Mouse (Mus musculus) MEL (cell line): Measurements from ENCODE around the gene Enc1. TPM values are rescaled to one million over a fixed set of nuclear protein-coding genes. Genes with fewer than 3 reads are reported as not detected.

Experiments
- DNase-seq: peaks from one replicate; pipeline ENCODE4 v3.0.0; 2011; ENCODE audit warnings: low read depth, low spot score
- H3K27ac ChIP-seq: 2 replicates; pipeline ENCODE4 v1.5.1; 2012; ENCODE audit warnings: low read depth, mild to moderate bottlenecking, control low read depth, low read length, moderate library complexity; ENCODE audit not compliant: control insufficient read depth
- H3K27me3 ChIP-seq, 2 experiments: fragments of 150-350 bp in 1 of 2; sonication (generic) in 1 of 2; 2 replicates each; pipeline ENCODE4 v1.6.1; 2012; ENCODE audit warnings: low read length in 2 of 2, mild to moderate bottlenecking in 2 of 2, improper control_type of control experiment in 1 of 2, moderate library complexity in 1 of 2; ENCODE audit not compliant: insufficient read depth in 2 of 2, control insufficient read depth in 1 of 2
- H3K36me3 ChIP-seq, 2 experiments: 2 replicates each; pipeline ENCODE4 v1.6.1; 2012 to 2014; ENCODE audit warnings: low read length in 2 of 2, improper control_type of control experiment in 1 of 2, inconsistent platforms in 1 of 2, mild to moderate bottlenecking in 1 of 2; ENCODE audit not compliant: insufficient read depth in 2 of 2, control insufficient read depth in 1 of 2
- H3K4me1 ChIP-seq, 2 experiments: fragments of 150-350 bp in 1 of 2; sonication (generic) in 1 of 2; 2 replicates each; pipeline ENCODE4 v1.6.1; 2012; ENCODE audit warnings: low read length in 2 of 2, improper control_type of control experiment in 1 of 2, mild to moderate bottlenecking in 1 of 2; ENCODE audit not compliant: insufficient read depth in 2 of 2, control insufficient read depth in 1 of 2
- H3K4me3 ChIP-seq, 2 experiments: fragments of 150-350 bp in 1 of 2; sonication (generic) in 1 of 2; 2 replicates each; pipeline ENCODE4 v1.5.1; 2012; ENCODE audit warnings: low read depth in 2 of 2, low read length in 2 of 2, mild to moderate bottlenecking in 2 of 2, moderate library complexity in 2 of 2, control low read depth in 1 of 2, improper control_type of control experiment in 1 of 2; ENCODE audit not compliant: control insufficient read depth in 1 of 2, insufficient read depth in 1 of 2
- H3K79me2 ChIP-seq: 2 replicates; pipeline ENCODE4 v1.6.1; 2012; ENCODE audit warnings: mild to moderate bottlenecking, low read length, moderate library complexity; ENCODE audit not compliant: control insufficient read depth, poor library complexity, insufficient read depth
- H3K9ac ChIP-seq: 2 replicates; pipeline ENCODE4 v1.6.1; 2012; ENCODE audit warnings: low read depth, mild to moderate bottlenecking, control low read depth, low read length, moderate library complexity; ENCODE audit not compliant: control insufficient read depth, poor library complexity, severe bottlenecking
- H3K9me3 ChIP-seq: fragments of 150-350 bp; sonication (generic); replicated peaks from 2 replicates; pipeline ENCODE4 v1.6.1; 2012; ENCODE audit warnings: mild to moderate bottlenecking, low read length, improper control_type of control experiment, moderate library complexity; ENCODE audit not compliant: insufficient read depth
- CHD1 ChIP-seq: IDR thresholded peaks from 2 replicates; pipeline ENCODE4 v1.6.1; 2012; ENCODE audit warnings: low read depth, mild to moderate bottlenecking, inconsistent platforms, low read length, improper control_type of control experiment
- CTCF ChIP-seq, 3 experiments: IDR thresholded peaks in 2 of 3; conservative IDR thresholded peaks in 1 of 3; 2 replicates each; pipeline ENCODE4 v1.5.1; 2011 to 2012; ENCODE audit warnings: low read length in 3 of 3, low read depth in 2 of 3, mild to moderate bottlenecking in 2 of 3, improper control_type of control experiment in 1 of 3, inconsistent platforms in 1 of 3, mixed read lengths in 1 of 3, moderate library complexity in 1 of 3; ENCODE audit not compliant: control insufficient read depth in 1 of 3, insufficient read depth in 1 of 3, poor library complexity in 1 of 3, severe bottlenecking in 1 of 3
- ELF1 ChIP-seq: IDR thresholded peaks from 2 replicates; pipeline ENCODE4 v1.6.1; 2014; ENCODE audit warnings: low read depth, mild to moderate bottlenecking, inconsistent platforms, low read length, improper control_type of control experiment, moderate library complexity
- GABPA ChIP-seq: IDR thresholded peaks from 2 replicates; pipeline ENCODE4 v1.6.1; 2012; ENCODE audit warnings: low read depth, mild to moderate bottlenecking, inconsistent platforms, low read length, improper control_type of control experiment, moderate library complexity
- GATA1 ChIP-seq: IDR thresholded peaks from 2 replicates; pipeline ENCODE4 v1.6.1; 2011; ENCODE audit warnings: low read depth, low read length, improper control_type of control experiment
- HCFC1 ChIP-seq: IDR thresholded peaks from 2 replicates; pipeline ENCODE4 v1.6.1; 2012; ENCODE audit warnings: low read depth, mild to moderate bottlenecking, inconsistent platforms, low read length, improper control_type of control experiment, moderate library complexity
- JUND ChIP-seq: IDR thresholded peaks from 2 replicates; pipeline ENCODE4 v1.6.1; 2011; ENCODE audit warnings: low read depth, mild to moderate bottlenecking, improper control_type of control experiment, low read length
- MAFK ChIP-seq: IDR thresholded peaks from 2 replicates; pipeline ENCODE4 v1.6.1; 2011; ENCODE audit warnings: low read depth, mild to moderate bottlenecking, low read length, improper control_type of control experiment, borderline replicate concordance
- MAX ChIP-seq: IDR thresholded peaks from 2 replicates; pipeline ENCODE4 v1.6.1; 2011; ENCODE audit warnings: low read length, improper control_type of control experiment
- MEF2A ChIP-seq: IDR thresholded peaks from 2 replicates; pipeline ENCODE4 v1.6.1; 2014; ENCODE audit warnings: low read depth, mild to moderate bottlenecking, inconsistent platforms, low read length, improper control_type of control experiment; ENCODE audit not compliant: poor library complexity, insufficient replicate concordance, severe bottlenecking; ENCODE audit errors: extremely low read depth
- MXI1 ChIP-seq: IDR thresholded peaks from 2 replicates; pipeline ENCODE4 v1.6.1; 2011; ENCODE audit warnings: mild to moderate bottlenecking, low read depth, low read length, improper control_type of control experiment
- MYC ChIP-seq: IDR thresholded peaks from 2 replicates; pipeline ENCODE4 v1.6.1; 2011; ENCODE audit warnings: low read depth, mild to moderate bottlenecking, low read length, improper control_type of control experiment, moderate library complexity
- NELFE ChIP-seq: IDR thresholded peaks from 2 replicates; pipeline ENCODE4 v1.6.1; 2011; ENCODE audit warnings: low read depth, low read length, improper control_type of control experiment
- NRF1 ChIP-seq: IDR thresholded peaks from 2 replicates; pipeline ENCODE4 v1.6.1; 2014; ENCODE audit warnings: low read depth, mild to moderate bottlenecking, inconsistent platforms, low read length, improper control_type of control experiment, moderate library complexity; ENCODE audit not compliant: poor library complexity, insufficient read depth, severe bottlenecking
- POLR2A ChIP-seq, 2 experiments: IDR thresholded peaks; 2 replicates each; pipeline ENCODE4 v1.6.1; 2011 to 2012; ENCODE audit warnings: low read length in 2 of 2, mild to moderate bottlenecking in 2 of 2, control low read depth in 1 of 2, improper control_type of control experiment in 1 of 2, low read depth in 1 of 2, moderate library complexity in 1 of 2; ENCODE audit not compliant: control insufficient read depth in 1 of 2, insufficient read depth in 1 of 2, poor library complexity in 1 of 2
- POLR2AphosphoS2 ChIP-seq: IDR thresholded peaks from 2 replicates; pipeline ENCODE4 v1.6.1; 2011; ENCODE audit warnings: low read length, improper control_type of control experiment
- POLR2AphosphoS5 ChIP-seq: IDR thresholded peaks from 2 replicates; pipeline ENCODE4 v1.6.1; 2012; ENCODE audit warnings: low read depth, borderline replicate concordance, mild to moderate bottlenecking, inconsistent platforms, low read length, moderate library complexity, mixed read lengths
- RAD21 ChIP-seq: IDR thresholded peaks from 2 replicates; pipeline ENCODE4 v1.6.1; 2011; ENCODE audit warnings: mild to moderate bottlenecking, low read depth, low read length, improper control_type of control experiment
- RCOR1 ChIP-seq: IDR thresholded peaks from 2 replicates; pipeline ENCODE4 v1.6.1; 2012; ENCODE audit warnings: low read depth, mild to moderate bottlenecking, inconsistent platforms, low read length, improper control_type of control experiment
- SIN3A ChIP-seq: IDR thresholded peaks from 2 replicates; pipeline ENCODE4 v1.6.1; 2012; ENCODE audit warnings: low read length, improper control_type of control experiment, inconsistent platforms
- SMC3 ChIP-seq: IDR thresholded peaks from 2 replicates; pipeline ENCODE4 v1.6.1; 2011; ENCODE audit warnings: low read depth, low read length, improper control_type of control experiment
- TAL1 ChIP-seq: IDR thresholded peaks from 2 replicates; pipeline ENCODE4 v1.6.1; 2012; ENCODE audit warnings: mild to moderate bottlenecking, inconsistent platforms, low read length, moderate library complexity, mixed read lengths
- TBP ChIP-seq: IDR thresholded peaks from 2 replicates; pipeline ENCODE4 v1.8.0; 2011; ENCODE audit warnings: low read depth, low read length, improper control_type of control experiment
- TCF12 ChIP-seq: IDR thresholded peaks from 2 replicates; pipeline ENCODE4 v1.6.1; 2014; ENCODE audit warnings: low read depth, mild to moderate bottlenecking, inconsistent platforms, low read length, improper control_type of control experiment, moderate library complexity
- USF1 ChIP-seq: IDR thresholded peaks from 2 replicates; pipeline ENCODE4 v1.6.1; 2014; ENCODE audit warnings: low read depth, mild to moderate bottlenecking, inconsistent platforms, low read length, improper control_type of control experiment, moderate library complexity
- USF2 ChIP-seq, 2 experiments: IDR thresholded peaks; 2 replicates each; pipeline ENCODE4 v1.6.1; 2011 to 2012; ENCODE audit warnings: improper control_type of control experiment in 2 of 2, low read length in 2 of 2, borderline replicate concordance in 1 of 2, inconsistent platforms in 1 of 2, low read depth in 1 of 2, mild to moderate bottlenecking in 1 of 2; ENCODE audit not compliant: insufficient read depth in 1 of 2
- ZMIZ1 ChIP-seq: IDR thresholded peaks from 2 replicates; pipeline ENCODE4 v1.6.1; 2012; ENCODE audit warnings: low read depth, mild to moderate bottlenecking, inconsistent platforms, low read length, improper control_type of control experiment, moderate library complexity
- polyA plus RNA-seq, 2 experiments: library from polyadenylated mRNA; stranded (reverse) in 1 of 2; unstranded in 1 of 2; fragments of >175 nt in 1 of 2; fragments of >200 nt in 1 of 2; gene quantifications; 2 replicates each; pipeline versions ENCODE4 v1.2.1 to v1.2.4; 2012; ENCODE audit warnings: low replicate concordance in 2 of 2, low read depth in 1 of 2; ENCODE audit not compliant: insufficient read length in 2 of 2, insufficient read depth in 1 of 2, missing spikeins in 1 of 2
- total RNA-seq: library from RNA; depleted of rRNA; stranded (reverse); fragments of 300-350 nt; gene quantifications from 2 replicates; pipeline ENCODE4 v1.2.3, GENCODE M21; 2012

The Enc1 gene
- total and polyA plus RNA-seq, 3 experiments: not detected

DNA sequence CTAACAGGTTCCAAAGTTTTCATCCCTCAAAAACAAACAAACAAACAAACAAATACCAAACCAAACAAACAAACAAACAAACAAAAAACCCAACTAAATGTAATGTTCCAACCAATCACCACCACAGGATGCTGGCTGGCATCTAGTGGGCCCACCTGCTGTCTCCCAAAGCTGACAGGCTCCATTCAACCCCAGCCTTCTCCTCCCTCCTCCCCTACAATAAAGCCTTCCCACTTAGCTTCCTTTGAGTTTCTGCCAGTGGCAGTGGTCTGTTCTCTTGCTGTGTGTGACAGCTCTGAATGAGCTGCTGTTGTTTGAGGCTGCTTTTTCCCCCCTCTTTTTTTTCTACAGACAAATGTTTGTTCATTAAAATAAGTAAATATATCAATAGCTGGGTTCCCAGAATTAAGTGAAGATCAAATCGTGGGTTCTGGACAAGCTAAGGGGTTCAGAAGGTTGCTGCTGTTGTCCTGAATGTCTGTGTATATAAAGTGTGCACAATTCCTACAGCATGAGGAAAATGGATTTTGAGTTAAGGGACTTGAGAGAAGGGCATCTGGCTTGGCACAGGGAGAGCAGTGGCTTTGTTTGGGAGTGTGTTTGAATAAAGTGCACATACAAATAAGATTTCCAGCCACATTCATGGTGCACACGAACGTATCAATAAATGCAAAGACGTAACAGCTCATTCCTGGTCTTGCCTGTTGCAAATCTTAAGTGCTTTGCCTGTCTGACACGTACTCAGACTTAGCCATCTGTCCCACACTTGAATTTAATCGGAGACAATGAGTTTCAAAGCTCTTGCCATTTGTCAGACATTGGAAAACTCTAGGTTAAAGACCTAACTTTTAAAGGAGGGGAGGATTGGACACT, 15.3 kb downstream of the Enc1 start:
- H3K4me3 ChIP-seq: no peak overlapping the region

DNA sequence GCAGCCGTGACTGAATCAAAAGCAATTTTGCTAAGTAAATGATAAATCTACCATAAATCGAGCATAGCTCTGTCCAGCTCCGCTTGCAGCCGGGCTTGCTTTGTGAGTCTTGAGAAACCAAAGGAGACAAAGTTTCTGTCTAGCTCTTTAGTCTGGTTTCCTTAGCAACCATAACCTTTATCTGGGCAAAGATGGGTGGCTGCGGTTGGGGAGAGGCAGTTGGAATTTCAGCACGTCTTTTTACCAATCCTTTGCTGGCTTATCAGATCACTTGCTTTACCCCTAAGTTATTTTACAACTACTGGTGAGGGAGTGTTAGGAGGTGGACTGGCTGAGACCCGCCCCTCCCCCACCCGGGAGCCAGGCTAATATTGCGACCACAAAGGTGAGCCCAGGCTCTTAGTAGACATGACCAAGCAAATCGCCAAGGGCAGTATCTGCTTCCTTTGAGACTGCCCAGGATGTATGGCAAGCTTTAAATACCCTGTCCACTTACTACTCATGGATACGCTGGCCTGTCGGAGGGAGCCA, 16.0 kb downstream of the Enc1 start:
- no peak overlapping the region for H3K4me3 ChIP-seq
- H3K36me3 ChIP-seq: no peaks in the 10 kb centered on the region
- H3K9ac ChIP-seq: no peak overlapping the region
- TF ChIP-seq ZMIZ1 (no peak), USF1 (no peak), MXI1 (no peak), GABPA (no peak), RAD21 (no peak), TAL1 (no peak), SIN3A (no peak), GATA1 (no peak), MAX (no peak), MEF2A (no peak), TBP (no peak), ELF1 (no peak), SMC3 (no peak), POLR2AphosphoS2 (no peak), MAFK (no peak), HCFC1 (no peak), NELFE (no peak), RCOR1 (no peak)
- TF ChIP-seq, all 39 proteins: peak for 0
- Histone ChIP-seq H3K9me3 (no peaks in the 10 kb centered on the region), H3K27me3 (no peaks in the 10 kb centered on the region), H3K4me1 (no peaks in the 10 kb centered on the region), H3K79me2 (no peaks in the 10 kb centered on the region), H3K27ac (no peak overlapping the region)
- DNase-seq: no peak

More for the DNA sequence above, 15.3 kb downstream of the Enc1 start:
- TF ChIP-seq POLR2A (IDR thresholded peaks at IDR 0.05; ENCODE audit: control insufficient read depth in 1 of 2, insufficient read depth in 1 of 2, low read depth in 1 of 2, low read length in 2 of 2, poor library complexity in 1 of 2) (no peak), NELFE (no peak), POLR2AphosphoS5 (no peak), CTCF (IDR thresholded peaks at IDR 0.05 in 2 of 3, conservative IDR thresholded peaks at IDR 0.05 in 1 of 3; ENCODE audit: control insufficient read depth in 1 of 3, insufficient read depth in 1 of 3, low read depth in 2 of 3, low read length in 3 of 3, poor library complexity in 1 of 3, severe bottlenecking in 1 of 3) (no peak), MYC (no peak), MXI1 (no peak), TCF12 (no peak), ELF1 (no peak), TBP (no peak), NRF1 (no peak), ZMIZ1 (no peak), USF2 (IDR thresholded peaks at IDR 0.05; ENCODE audit: borderline replicate concordance in 1 of 2, insufficient read depth in 1 of 2, low read depth in 1 of 2, low read length in 2 of 2) (no peak), CHD1 (no peak), JUND (no peak), MEF2A (no peak)
- DNase-seq: no peak
- Histone ChIP-seq H3K27me3 (no peaks in the 10 kb centered on the region), H3K9me3 (no peaks in the 10 kb centered on the region), H3K79me2 (no peaks in the 10 kb centered on the region), H3K4me1 (no peaks in the 10 kb centered on the region), H3K36me3 (no peaks in the 10 kb centered on the region), H3K27ac (no peak overlapping the region), H3K9ac (no peak overlapping the region)
